ENCODE assay signal across 27 mouse cellular contexts in genomic region chr2:26480911-26481310, GRCm38 (mm10). TPM values are rescaled to one million over a fixed set of nuclear protein-coding genes. Genes with fewer than 3 reads are reported as not detected.
A peak's percentile ranks its signal among the peaks of the same experiment; 100 is the strongest.
DNase-seq lines count a peak whose midpoint lies in the region; ATAC-seq and TF ChIP-seq lines count a peak whose summit lies in the region.
"Had no signal": no experiment of that assay in that cellular context is flagged by ENCODE, and none has a peak within 500 bp of the region (broad histone marks: within the 10 kb centered on the region; RNA-seq: fewer than 3 reads in every experiment).

No protein-coding gene starts in this region.

- WGBS in forebrain, embryonic 15.5 days: 93% methylated on average over 12 of the region's 12 CpGs
- 88% methylated on average over 12 of the region's 12 CpGs for WGBS in forebrain, embryonic 16.5 days
- WGBS in hindbrain, embryonic 12.5 days: 92% methylated on average over 12 of the region's 12 CpGs
- 82% methylated on average over 12 of the region's 12 CpGs for WGBS in hindbrain, postnatal 0 days
- 93% methylated on average over 12 of the region's 12 CpGs for WGBS in midbrain, embryonic 13.5 days
- WGBS in midbrain, embryonic 15.5 days: 90% methylated on average over 12 of the region's 12 CpGs
- WGBS in intestine, embryonic 15.5 days: 94% methylated on average over 12 of the region's 12 CpGs

- ATAC-seq in forebrain, embryonic 15.5 days (replicated peaks): no peak
- no peak for ATAC-seq in forebrain, embryonic 16.5 days
- no peak for ATAC-seq in hindbrain, embryonic 12.5 days (ENCODE audit: low FRiP score)
- ATAC-seq in hindbrain, postnatal 0 days: no peak
- no peak for ATAC-seq in midbrain, embryonic 13.5 days
- ATAC-seq in midbrain, embryonic 15.5 days (replicated peaks): no peak
- no peak for ATAC-seq in intestine, embryonic 15.5 days
- ATAC-seq: CD4-positive, CD25-positive, alpha-beta regulatory T cell, adult 4 months had no signal

- no peak for TF ChIP-seq CTCF in hindbrain, postnatal 0 days (IDR thresholded peaks at IDR 0.05; ENCODE audit: low read depth)

- no peak overlapping the region for H3K9ac ChIP-seq in forebrain, embryonic 15.5 days (replicated peaks)
- no peak overlapping the region for H3K9ac ChIP-seq in forebrain, embryonic 16.5 days (replicated peaks; ENCODE audit: low read depth, low read length)
- no peak overlapping the region for H3K9ac ChIP-seq in hindbrain, embryonic 12.5 days
- no peak overlapping the region for H3K9ac ChIP-seq in hindbrain, postnatal 0 days (replicated peaks; ENCODE audit: low read length)
- no peak overlapping the region for H3K9ac ChIP-seq in midbrain, embryonic 13.5 days (replicated peaks)
- no peak overlapping the region for H3K9ac ChIP-seq in midbrain, embryonic 15.5 days
- H3K9ac ChIP-seq in intestine, embryonic 15.5 days: no peak overlapping the region
- H3K9ac ChIP-seq: embryonic facial prominence, embryonic 13.5 days; limb, embryonic 15.5 days; liver, embryonic 14.5 days; lung, embryonic 14.5 days had no signal

- 0 out of 2 replicates have a peak overlapping the region, but pooled peaks have one; percentile 13 for H3K27ac ChIP-seq in forebrain, embryonic 15.5 days (replicated peaks)
- no peak overlapping the region for H3K27ac ChIP-seq in forebrain, embryonic 16.5 days (ENCODE audit: low read length)
- peak overlapping the region; percentile 49 for H3K27ac ChIP-seq in hindbrain, embryonic 12.5 days
- no peak overlapping the region for H3K27ac ChIP-seq in hindbrain, postnatal 0 days
- 0 out of 2 replicates have a peak overlapping the region, but pooled peaks have one; percentile 7 for H3K27ac ChIP-seq in midbrain, embryonic 13.5 days
- no peak overlapping the region for H3K27ac ChIP-seq in midbrain, embryonic 15.5 days
- no peak overlapping the region for H3K27ac ChIP-seq in intestine, embryonic 15.5 days
- H3K27ac ChIP-seq: embryonic facial prominence, embryonic 13.5 days; heart, embryonic 10.5 days; left cerebral cortex, adult 2 months; limb, embryonic 15.5 days; liver, embryonic 14.5 days had no signal

- no peak overlapping the region for H3K4me3 ChIP-seq in forebrain, embryonic 15.5 days
- H3K4me3 ChIP-seq in forebrain, embryonic 16.5 days (replicated peaks; ENCODE audit: low read length): no peak overlapping the region
- no peak overlapping the region for H3K4me3 ChIP-seq in hindbrain, embryonic 12.5 days
- no peak overlapping the region for H3K4me3 ChIP-seq in hindbrain, postnatal 0 days (ENCODE audit: low read length)
- H3K4me3 ChIP-seq in midbrain, embryonic 13.5 days (replicated peaks): no peak overlapping the region
- no peak overlapping the region for H3K4me3 ChIP-seq in midbrain, embryonic 15.5 days
- H3K4me3 ChIP-seq in intestine, embryonic 15.5 days (replicated peaks): no peak overlapping the region
- H3K4me3 ChIP-seq: embryonic facial prominence, embryonic 13.5 days; erythroblast, embryonic 14.5 days; heart, embryonic 10.5 days; left cerebral cortex, adult 2 months; limb, embryonic 15.5 days; midbrain, embryonic 10.5 days had no signal

- H3K36me3 ChIP-seq in forebrain, embryonic 15.5 days: peaks cover 26% of the 10 kb centered on the region
- H3K36me3 ChIP-seq in forebrain, embryonic 16.5 days (ENCODE audit: control insufficient read depth, insufficient read depth): no peaks in the 10 kb centered on the region; the same call in 1 of the 2 replicates
- H3K36me3 ChIP-seq in hindbrain, embryonic 12.5 days: peaks cover 68% of the 10 kb centered on the region
- peaks cover 3% of the 10 kb centered on the region; the same call in 1 of the 2 replicates for H3K36me3 ChIP-seq in hindbrain, postnatal 0 days (ENCODE audit: insufficient read depth, low read length)
- H3K36me3 ChIP-seq in midbrain, embryonic 13.5 days: peaks cover 67% of the 10 kb centered on the region
- no peaks in the 10 kb centered on the region for H3K36me3 ChIP-seq in midbrain, embryonic 15.5 days (replicated peaks)
- peaks cover 52% of the 10 kb centered on the region for H3K36me3 ChIP-seq in intestine, embryonic 15.5 days

- H3K4me2 ChIP-seq in forebrain, embryonic 15.5 days (replicated peaks): no peak overlapping the region
- H3K4me2 ChIP-seq in forebrain, embryonic 16.5 days (ENCODE audit: low read length): no peak overlapping the region
- no peak overlapping the region for H3K4me2 ChIP-seq in hindbrain, embryonic 12.5 days (replicated peaks)
- no peak overlapping the region for H3K4me2 ChIP-seq in hindbrain, postnatal 0 days (ENCODE audit: low read depth, low read length)
- H3K4me2 ChIP-seq in midbrain, embryonic 13.5 days (replicated peaks): no peak overlapping the region
- no peak overlapping the region for H3K4me2 ChIP-seq in midbrain, embryonic 15.5 days
- 0 out of 2 replicates have a peak overlapping the region, but pooled peaks have one; percentile 45 for H3K4me2 ChIP-seq in intestine, embryonic 15.5 days (replicated peaks)
- H3K4me2 ChIP-seq: embryonic facial prominence, embryonic 13.5 days; limb, embryonic 15.5 days; lung, embryonic 14.5 days had no signal

- H3K9me3 ChIP-seq in forebrain, embryonic 15.5 days: no peaks in the 10 kb centered on the region
- H3K9me3 ChIP-seq in forebrain, embryonic 16.5 days (ENCODE audit: control insufficient read depth, low read length): no peaks in the 10 kb centered on the region
- H3K9me3 ChIP-seq in hindbrain, embryonic 12.5 days (replicated peaks): no peaks in the 10 kb centered on the region
- H3K9me3 ChIP-seq in hindbrain, postnatal 0 days (ENCODE audit: low read length): no peaks in the 10 kb centered on the region
- no peaks in the 10 kb centered on the region for H3K9me3 ChIP-seq in midbrain, embryonic 13.5 days
- no peaks in the 10 kb centered on the region for H3K9me3 ChIP-seq in midbrain, embryonic 15.5 days
- H3K9me3 ChIP-seq in intestine, embryonic 15.5 days: no peaks in the 10 kb centered on the region
- H3K9me3 ChIP-seq: embryonic facial prominence, embryonic 13.5 days; heart, embryonic 10.5 days; limb, embryonic 15.5 days; midbrain, embryonic 10.5 days had no signal

- no peak for DNase-seq in hindbrain, postnatal 0 days (ENCODE audit: low spot score)
- no peak for DNase-seq in cerebellum, adult 9-10 months
- DNase-seq: adrenal gland, postnatal 14 days; cerebellum, adult 2 months; cerebellum, postnatal 36 days; embryo, embryonic 11 days; heart, postnatal 10 days; left cerebral cortex, postnatal 4 days; lung, embryonic 14.5 days; right cerebral cortex, adult 18-20 months; right cerebral cortex, postnatal 4 days; thymus, adult 18-20 months; thymus, postnatal 36 days had no signal

- peaks cover 57% of the 10 kb centered on the region for H3K4me1 ChIP-seq in forebrain, embryonic 15.5 days
- H3K4me1 ChIP-seq in forebrain, embryonic 16.5 days (replicated peaks; ENCODE audit: control insufficient read depth, insufficient read depth, low read length): peaks cover 44% of the 10 kb centered on the region
- peaks cover 82% of the 10 kb centered on the region for H3K4me1 ChIP-seq in hindbrain, embryonic 12.5 days
- peaks cover 20% of the 10 kb centered on the region for H3K4me1 ChIP-seq in hindbrain, postnatal 0 days (ENCODE audit: insufficient read depth, low read length)
- peaks cover 85% of the 10 kb centered on the region for H3K4me1 ChIP-seq in midbrain, embryonic 13.5 days (replicated peaks)
- H3K4me1 ChIP-seq in midbrain, embryonic 15.5 days: peaks cover 54% of the 10 kb centered on the region
- H3K4me1 ChIP-seq in intestine, embryonic 15.5 days (replicated peaks): peaks cover 45% of the 10 kb centered on the region

- no peaks in the 10 kb centered on the region for H3K27me3 ChIP-seq in forebrain, embryonic 15.5 days
- no peaks in the 10 kb centered on the region for H3K27me3 ChIP-seq in forebrain, embryonic 16.5 days (replicated peaks; ENCODE audit: control insufficient read depth, insufficient read depth, low read length)
- no peaks in the 10 kb centered on the region for H3K27me3 ChIP-seq in hindbrain, embryonic 12.5 days
- H3K27me3 ChIP-seq in hindbrain, postnatal 0 days (ENCODE audit: insufficient read depth, low read length): no peaks in the 10 kb centered on the region
- no peaks in the 10 kb centered on the region for H3K27me3 ChIP-seq in midbrain, embryonic 13.5 days
- no peaks in the 10 kb centered on the region for H3K27me3 ChIP-seq in midbrain, embryonic 15.5 days (replicated peaks)
- H3K27me3 ChIP-seq in intestine, embryonic 15.5 days (replicated peaks): no peaks in the 10 kb centered on the region
- H3K27me3 ChIP-seq: embryonic facial prominence, embryonic 13.5 days; limb, embryonic 15.5 days had no signal

RNA-seq across cellular contexts. Expression of gene Notch1, which starts 35.6 kb away (rescaled TPM):
- polyA plus RNA-seq in forebrain, embryonic 15.5 days (2015; fragmentation: Nextera tagmentation; extraction: Ambion mirVana): 22.6 and 26.1 TPM in 2 replicates
- polyA plus RNA-seq in forebrain, embryonic 16.5 days (2015; fragmentation: Nextera tagmentation; extraction: Ambion mirVana): 20.2 and 23.6 TPM in 2 replicates
- polyA plus RNA-seq in hindbrain, embryonic 12.5 days (2016; fragmentation: Nextera tagmentation; extraction: Ambion mirVana): 38.0 and 41.0 TPM in 2 replicates
- 75.2 and 75.9 TPM in 2 replicates for total RNA-seq in hindbrain, postnatal 0 days (2014; rRNA removed)
- polyA plus RNA-seq in hindbrain, postnatal 0 days (2015; fragmentation: Nextera tagmentation; extraction: Ambion mirVana): 9.2 and 10.0 TPM in 2 replicates
- polyA plus RNA-seq in midbrain, embryonic 13.5 days (2015; fragmentation: Nextera tagmentation; extraction: Ambion mirVana): 21.4 and 27.9 TPM in 2 replicates
- 15.6 and 17.6 TPM in 2 replicates for polyA plus RNA-seq in midbrain, embryonic 15.5 days (2015; fragmentation: Nextera tagmentation; extraction: Ambion mirVana)
- 11.3 and 12.2 TPM in 2 replicates for polyA plus RNA-seq in intestine, embryonic 15.5 days (2015; fragmentation: Nextera tagmentation; extraction: Ambion mirVana)

RNA-seq across cellular contexts. Expression of gene Sec16a, which starts 35.9 kb away (rescaled TPM):
- polyA plus RNA-seq in forebrain, embryonic 15.5 days (2015; fragmentation: Nextera tagmentation; extraction: Ambion mirVana): 18.3 and 19.8 TPM in 2 replicates
- 21.5 and 23.1 TPM in 2 replicates for polyA plus RNA-seq in forebrain, embryonic 16.5 days (2015; fragmentation: Nextera tagmentation; extraction: Ambion mirVana)
- polyA plus RNA-seq in hindbrain, embryonic 12.5 days (2016; fragmentation: Nextera tagmentation; extraction: Ambion mirVana): 32.3 and 35.3 TPM in 2 replicates
- total RNA-seq in hindbrain, postnatal 0 days (2014; rRNA removed): 60.9 and 89.2 TPM in 2 replicates
- 9.9 and 10.5 TPM in 2 replicates for polyA plus RNA-seq in hindbrain, postnatal 0 days (2015; fragmentation: Nextera tagmentation; extraction: Ambion mirVana)
- 21.3 and 22.8 TPM in 2 replicates for polyA plus RNA-seq in midbrain, embryonic 13.5 days (2015; fragmentation: Nextera tagmentation; extraction: Ambion mirVana)
- 21.3 and 21.5 TPM in 2 replicates for polyA plus RNA-seq in midbrain, embryonic 15.5 days (2015; fragmentation: Nextera tagmentation; extraction: Ambion mirVana)
- 20.2 and 24.7 TPM in 2 replicates for polyA plus RNA-seq in intestine, embryonic 15.5 days (2015; fragmentation: Nextera tagmentation; extraction: Ambion mirVana)

Comparison
In these comparisons a context has a peak if more than half of its experiments do, and no peak if none do; other contexts are left out.
1. H3K27ac ChIP-seq: peak in forebrain, embryonic 15.5 days (single experiment), hindbrain, embryonic 12.5 days (single experiment) and midbrain, embryonic 13.5 days (single experiment); none in forebrain, embryonic 16.5 days (single experiment), hindbrain, postnatal 0 days (single experiment), midbrain, embryonic 15.5 days (single experiment) and intestine, embryonic 15.5 days (single experiment).